Mouse (Mus musculus) liver, embryonic 14.5 days (tissue): ENCODE results near the gene 4930544D05Rik.

ENCODE experiments used
- CTCF ChIP-seq: IDR thresholded peaks from 2 replicates; pipeline ENCODE4 v1.5.1; 2016; ENCODE audit warnings: antibody characterized with exemption, low read depth, control low read depth
- EP300 ChIP-seq: IDR thresholded peaks from 2 replicates; pipeline ENCODE4 v1.6.1; 2016; ENCODE audit warnings: antibody characterized with exemption, low read depth

GRCm38 (mm10) chr11:70596094-70596493, 19.6 kb upstream of the 4930544D05Rik start:
- no peak for TF ChIP-seq EP300
- no peak for TF ChIP-seq CTCF
